Mouse (Mus musculus): Measurements from ENCODE around the gene Gp5. TPM values are rescaled to one million over a fixed set of nuclear protein-coding genes. Genes with fewer than 3 reads are reported as not detected.
"Not testable (repeated sequence)": the region's sequence is repeated elsewhere in the genome, so short reads cannot be mapped to it uniquely, and the experiment has no call there.

Gp5 gene
- 0.55 and 0.62 TPM in 2 replicates for polyA plus RNA-seq (2015; fragmentation: Nextera tagmentation; extraction: Ambion mirVana)

DNA sequence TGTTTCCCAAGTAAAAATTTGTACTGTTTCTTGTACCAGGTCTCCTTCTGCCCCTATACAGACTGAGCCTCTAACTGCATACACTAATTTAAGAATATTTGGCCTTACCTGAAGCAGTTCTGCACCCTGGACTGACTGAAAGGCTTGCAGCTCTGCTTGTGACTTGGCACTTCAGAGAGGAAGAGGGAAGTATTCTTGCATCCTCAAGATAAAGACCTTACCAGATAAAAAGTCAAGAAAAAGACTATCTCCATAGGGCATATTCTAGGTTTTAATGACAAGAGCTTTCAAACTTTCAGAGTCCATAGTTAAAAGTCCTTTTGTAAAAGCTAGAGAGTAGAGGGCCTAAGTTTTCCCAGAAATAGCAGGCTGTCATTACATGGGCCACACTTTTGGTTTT is at the start of gene Gp5:
Gene Gp5 (minus strand): TSS at position 133 of the 400 bp plus-strand sequence.
- no peak for ATAC-seq
- peaks cover 35% of the 10 kb centered on the region for H3K27me3 ChIP-seq (ENCODE audit: control insufficient read depth, insufficient read depth, low read depth, low read length)

DNA sequence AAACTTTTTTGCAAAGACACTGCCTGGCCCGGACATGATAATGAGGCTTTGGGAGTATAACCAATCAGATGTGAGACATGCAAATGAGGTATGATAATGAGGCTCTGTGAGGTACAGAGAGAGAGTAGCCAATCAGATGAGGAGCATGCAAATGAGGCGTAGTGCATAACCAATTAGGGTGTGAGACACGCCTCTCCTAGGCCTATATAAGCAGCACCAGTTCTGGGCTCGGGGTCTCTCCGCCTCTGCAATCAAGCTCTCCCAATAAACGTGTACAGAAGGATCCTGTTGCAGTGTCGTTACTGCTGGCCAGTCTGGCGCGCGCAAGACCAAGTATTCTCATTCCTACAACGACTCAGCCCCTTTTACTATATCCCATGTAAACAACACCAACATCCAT is 42.9 kb upstream of the Gp5 start:
- not testable (repeated sequence) for H3K27ac ChIP-seq (ENCODE audit: low read length); H3K9me3 ChIP-seq (replicated peaks; ENCODE audit: control insufficient read depth, low read length, poor library complexity, severe bottlenecking); H3K36me3 ChIP-seq (ENCODE audit: control insufficient read depth, insufficient read depth, low read length); H3K4me1 ChIP-seq (ENCODE audit: control insufficient read depth, insufficient read depth, low read length); H3K9ac ChIP-seq (ENCODE audit: low read depth, low read length); H3K4me3 ChIP-seq (ENCODE audit: low read depth, low read length); ATAC-seq; H3K4me2 ChIP-seq (ENCODE audit: low read length); H3K27me3 ChIP-seq (ENCODE audit: control insufficient read depth, insufficient read depth, low read depth, low read length)
- WGBS = 98% methylated on average over 11 of the region's 11 CpGs

More for the DNA sequence above, at the start of gene Gp5:
- Histone ChIP-seq H3K36me3 (ENCODE audit: control insufficient read depth, insufficient read depth, low read length) (no peaks in the 10 kb centered on the region; the same call in 1 of the 2 replicates), H3K4me1 (ENCODE audit: control insufficient read depth, insufficient read depth, low read length) (peaks cover 18% of the 10 kb centered on the region), H3K4me3 (ENCODE audit: low read depth, low read length) (peak within 1 kb of the TSS; percentile 67), H3K9ac (ENCODE audit: low read depth, low read length) (peak within 1 kb of the TSS; percentile 74), H3K4me2 (ENCODE audit: low read length) (peak within 1 kb of the TSS; percentile 96), H3K9me3 (replicated peaks; ENCODE audit: control insufficient read depth, low read length, poor library complexity, severe bottlenecking) (no peaks in the 10 kb centered on the region), H3K27ac (ENCODE audit: low read length) (no peak within 1 kb of the TSS)

DNA sequence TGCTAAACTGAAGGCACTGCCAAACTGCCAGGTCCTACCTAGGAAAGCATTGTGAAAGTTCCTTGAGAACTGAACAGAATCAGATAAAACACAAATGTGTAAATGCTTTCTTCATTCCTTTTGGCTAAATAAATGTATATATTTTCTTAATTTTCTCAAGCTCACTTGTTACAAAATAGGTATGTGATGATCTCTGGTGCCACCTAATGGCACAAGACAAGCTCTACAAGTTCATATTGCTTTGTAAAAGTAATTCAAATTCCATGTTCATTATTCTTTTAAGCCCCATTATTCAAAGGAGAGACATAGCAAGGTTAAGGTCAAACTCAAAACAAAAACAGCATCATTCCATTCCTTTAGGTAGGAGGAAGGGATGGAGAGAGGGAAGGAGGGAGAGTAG is 3.7 kb upstream of the Gp5 start:
- ATAC-seq = no peak
- peaks cover 22% of the 10 kb centered on the region for H3K27me3 ChIP-seq (ENCODE audit: control insufficient read depth, insufficient read depth, low read depth, low read length)
- no peaks in the 10 kb centered on the region; the same call in 1 of the 2 replicates for H3K36me3 ChIP-seq (ENCODE audit: control insufficient read depth, insufficient read depth, low read length)
- H3K9me3 ChIP-seq (replicated peaks; ENCODE audit: control insufficient read depth, low read length, poor library complexity, severe bottlenecking) = no peaks in the 10 kb centered on the region
- no peak overlapping the region for H3K4me3 ChIP-seq (ENCODE audit: low read depth, low read length)
- peaks cover 11% of the 10 kb centered on the region for H3K4me1 ChIP-seq (ENCODE audit: control insufficient read depth, insufficient read depth, low read length)
- no peak overlapping the region for H3K9ac ChIP-seq (ENCODE audit: low read depth, low read length)
- H3K27ac ChIP-seq (ENCODE audit: low read length) = no peak overlapping the region
- no peak overlapping the region for H3K4me2 ChIP-seq (ENCODE audit: low read length)

- H3K9me3 ChIP-seq (replicated peaks; ENCODE audit: control insufficient read depth, low read length, poor library complexity, severe bottlenecking) = no peaks in the 10 kb centered on the region
- H3K9ac ChIP-seq (ENCODE audit: low read depth, low read length) = no peak overlapping the region
- peaks cover 18% of the 10 kb centered on the region for H3K4me1 ChIP-seq (ENCODE audit: control insufficient read depth, insufficient read depth, low read length)
- H3K27me3 ChIP-seq (ENCODE audit: control insufficient read depth, insufficient read depth, low read depth, low read length) = peaks cover 35% of the 10 kb centered on the region
- ATAC-seq = no peak
- H3K36me3 ChIP-seq (ENCODE audit: control insufficient read depth, insufficient read depth, low read length) = no peaks in the 10 kb centered on the region; the same call in 1 of the 2 replicates
- no peak overlapping the region for H3K27ac ChIP-seq (ENCODE audit: low read length)
- H3K4me3 ChIP-seq (ENCODE audit: low read depth, low read length) = no peak overlapping the region
- 58% methylated on average over 8 of the region's 8 CpGs for WGBS
- peak overlapping the region; percentile 96; the same call in 1 of the 2 replicates for H3K4me2 ChIP-seq (ENCODE audit: low read length)
Measured at GRCm38 (mm10) chr16:30310171-30310515, 436 bp downstream of the Gp5 start.

DNA sequence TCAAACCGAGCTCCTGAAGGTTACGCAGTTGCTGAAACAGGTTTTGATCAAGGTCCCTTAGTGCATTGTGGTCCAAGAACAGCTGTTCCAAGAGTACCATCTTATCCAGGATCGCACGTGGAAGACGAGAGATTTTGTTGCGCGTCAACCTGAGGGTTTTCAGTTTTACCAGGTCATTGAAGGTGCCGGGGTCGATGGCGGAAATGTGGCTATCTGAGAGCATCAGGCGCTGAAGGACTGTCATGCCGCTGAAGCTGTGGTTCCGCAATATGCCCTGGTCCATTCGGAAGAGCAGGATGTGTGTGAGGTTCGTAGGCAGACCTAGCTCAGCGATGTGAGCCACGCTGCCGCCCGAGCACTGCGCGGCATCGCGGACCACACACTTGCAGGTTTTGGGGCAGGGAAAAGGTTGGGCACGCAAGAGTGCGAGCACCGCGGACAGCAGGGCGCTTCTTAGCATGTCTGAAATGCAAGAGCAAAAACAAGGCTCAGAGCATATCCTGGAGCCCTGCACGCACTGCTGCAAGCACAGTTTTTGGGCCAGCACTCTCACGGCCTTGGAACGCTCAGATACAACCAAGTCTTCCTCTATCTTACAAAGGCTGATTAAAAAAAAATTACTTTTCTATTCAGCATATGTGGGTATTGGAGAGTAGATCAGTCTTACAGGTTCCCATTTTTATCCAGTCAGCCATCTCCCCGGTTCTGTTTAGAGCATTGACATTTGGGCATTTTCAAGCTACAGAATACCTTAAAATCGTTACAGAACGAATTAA is 996 bp downstream of the Gp5 start:
- 3% methylated on average over 34 of the region's 34 CpGs for WGBS
- peaks cover 18% of the 10 kb centered on the region for H3K4me1 ChIP-seq (ENCODE audit: control insufficient read depth, insufficient read depth, low read length)
- peak; percentile 49; the same call in 1 of the 2 replicates for ATAC-seq
- H3K36me3 ChIP-seq (ENCODE audit: control insufficient read depth, insufficient read depth, low read length) = no peaks in the 10 kb centered on the region; the same call in 1 of the 2 replicates
- H3K4me3 ChIP-seq (ENCODE audit: low read depth, low read length) = peak overlapping the region; percentile 67
- peak overlapping the region; percentile 96 for H3K4me2 ChIP-seq (ENCODE audit: low read length)
- H3K9me3 ChIP-seq (replicated peaks; ENCODE audit: control insufficient read depth, low read length, poor library complexity, severe bottlenecking) = no peaks in the 10 kb centered on the region
- H3K9ac ChIP-seq (ENCODE audit: low read depth, low read length) = peak overlapping the region; percentile 74
- H3K27me3 ChIP-seq (ENCODE audit: control insufficient read depth, insufficient read depth, low read depth, low read length) = peaks cover 35% of the 10 kb centered on the region
- H3K27ac ChIP-seq (ENCODE audit: low read length) = no peak overlapping the region

GRCm38 (mm10) chr16:30308616-30309394 is 1.8 kb downstream of the Gp5 start:
- Histone ChIP-seq H3K4me3 (ENCODE audit: low read depth, low read length) (peak overlapping the region; percentile 67), H3K4me2 (ENCODE audit: low read length) (peak overlapping the region; percentile 96), H3K27me3 (ENCODE audit: control insufficient read depth, insufficient read depth, low read depth, low read length) (peaks cover 35% of the 10 kb centered on the region), H3K4me1 (ENCODE audit: control insufficient read depth, insufficient read depth, low read length) (peaks cover 18% of the 10 kb centered on the region), H3K9me3 (replicated peaks; ENCODE audit: control insufficient read depth, low read length, poor library complexity, severe bottlenecking) (no peaks in the 10 kb centered on the region), H3K27ac (ENCODE audit: low read length) (peak overlapping the region; percentile 52; the same call in 1 of the 2 replicates), H3K36me3 (ENCODE audit: control insufficient read depth, insufficient read depth, low read length) (no peaks in the 10 kb centered on the region; the same call in 1 of the 2 replicates), H3K9ac (ENCODE audit: low read depth, low read length) (peak overlapping the region; percentile 74)
- 2% methylated on average over 62 of the region's 72 CpGs for WGBS
- ATAC-seq = peak; percentile 80

- peaks cover 18% of the 10 kb centered on the region for H3K4me1 ChIP-seq (ENCODE audit: control insufficient read depth, insufficient read depth, low read length)
- H3K9ac ChIP-seq (ENCODE audit: low read depth, low read length) = peak overlapping the region; percentile 74
- H3K9me3 ChIP-seq (replicated peaks; ENCODE audit: control insufficient read depth, low read length, poor library complexity, severe bottlenecking) = no peaks in the 10 kb centered on the region
- ATAC-seq = peak; percentile 33
- H3K27ac ChIP-seq (ENCODE audit: low read length) = no peak overlapping the region
- H3K4me2 ChIP-seq (ENCODE audit: low read length) = peak overlapping the region; percentile 96
- no peaks in the 10 kb centered on the region; the same call in 1 of the 2 replicates for H3K36me3 ChIP-seq (ENCODE audit: control insufficient read depth, insufficient read depth, low read length)
- 14% methylated on average over 29 of the region's 29 CpGs for WGBS
- peak overlapping the region; percentile 67 for H3K4me3 ChIP-seq (ENCODE audit: low read depth, low read length)
- H3K27me3 ChIP-seq (ENCODE audit: control insufficient read depth, insufficient read depth, low read depth, low read length) = peaks cover 35% of the 10 kb centered on the region
Measured at GRCm38 (mm10) chr16:30307961-30308615, 2.5 kb downstream of the Gp5 start.

DNA sequence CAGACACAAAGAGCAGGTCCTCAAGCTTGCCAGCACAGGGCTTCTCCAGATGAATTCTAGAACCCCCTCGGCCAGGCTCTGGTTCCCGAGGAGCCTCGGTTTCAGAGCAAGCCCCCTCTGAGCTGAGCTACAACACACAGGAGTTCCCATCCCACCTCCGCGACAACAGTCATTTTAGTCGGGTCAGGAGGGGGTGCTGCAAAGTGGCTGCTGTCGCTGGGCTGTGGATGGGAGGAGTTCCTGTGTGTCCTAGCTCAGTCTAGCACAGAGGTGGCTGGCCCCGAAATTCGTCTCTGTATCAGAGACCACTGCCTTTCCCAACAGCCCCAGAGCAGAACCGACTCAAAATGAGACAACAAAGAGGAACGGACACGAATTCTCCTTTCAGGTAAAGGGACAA is 3.3 kb downstream of the Gp5 start:
- no peak for ATAC-seq
- H3K4me1 ChIP-seq (ENCODE audit: control insufficient read depth, insufficient read depth, low read length) = peaks cover 18% of the 10 kb centered on the region
- H3K27ac ChIP-seq (ENCODE audit: low read length) = no peak overlapping the region
- no peaks in the 10 kb centered on the region for H3K9me3 ChIP-seq (replicated peaks; ENCODE audit: control insufficient read depth, low read length, poor library complexity, severe bottlenecking)
- no peak overlapping the region for H3K4me2 ChIP-seq (ENCODE audit: low read length)
- H3K9ac ChIP-seq (ENCODE audit: low read depth, low read length) = no peak overlapping the region
- peaks cover 35% of the 10 kb centered on the region for H3K27me3 ChIP-seq (ENCODE audit: control insufficient read depth, insufficient read depth, low read depth, low read length)
- no peaks in the 10 kb centered on the region; the same call in 1 of the 2 replicates for H3K36me3 ChIP-seq (ENCODE audit: control insufficient read depth, insufficient read depth, low read length)
- WGBS = 61% methylated on average over 12 of the region's 12 CpGs
- H3K4me3 ChIP-seq (ENCODE audit: low read depth, low read length) = no peak overlapping the region

Data from midbrain, embryonic 16.5 days (tissue).